Mouse (Mus musculus) macrophage (primary cell): ENCODE results near the gene Lsm14a. TPM values are rescaled to one million over a fixed set of nuclear protein-coding genes. Genes with fewer than 3 reads are reported as not detected.
"Not testable (repeated sequence)": the region's sequence is repeated elsewhere in the genome, so short reads cannot be mapped to it uniquely, and the experiment has no call there.

Experiments
- H3K27ac ChIP-seq: fragments of 350-480 bp; formaldehyde crosslinking; 2 replicates; pipeline ENCODE4 v1.9.0; 2021
- H3K36me3 ChIP-seq: fragments of 350-480 bp; formaldehyde crosslinking; 2 replicates; pipeline ENCODE4 v1.9.0; 2021; ENCODE audit errors: inconsistent target
- H3K4me3 ChIP-seq: fragments of 350-480 bp; formaldehyde crosslinking; 2 replicates; pipeline ENCODE4 v1.9.0; 2021; ENCODE audit errors: inconsistent target
- H3K79me2 ChIP-seq: fragments of 350-480 bp; formaldehyde crosslinking; 2 replicates; pipeline ENCODE4 v1.9.0; 2021; ENCODE audit errors: inconsistent target
- WGBS: methylation state at CpG from one replicate; pipeline ENCODE4 v1.1.7; 2026; ENCODE audit warnings: inconsistent platforms; ENCODE audit not compliant: missing documents; 5-methylcytosine and 5-hydroxymethylcytosine counted together
- polyA plus RNA-seq: library from polyadenylated mRNA; stranded (reverse); fragments of 250-400 nt; gene quantifications from 3 replicates; pipeline ENCODE4 v1.2.4, GENCODE M21; 2018; ENCODE audit warnings: inconsistent platforms

Gene Lsm14a
- polyA plus RNA-seq, 1 experiment from 2014 or later: 122 TPM

GRCm38 (mm10) chr7:34342040-34342793 lies 50.9 kb downstream of the Lsm14a start:
- 51% methylated on average over 10 of the region's 10 CpGs for WGBS
- peaks cover 31% of the 10 kb centered on the region for H3K36me3 ChIP-seq
- peak overlapping the region; percentile 72 for H3K27ac ChIP-seq
- H3K4me3 ChIP-seq: no peak overlapping the region
- H3K79me2 ChIP-seq: peaks cover 13% of the 10 kb centered on the region; the same call in 1 of the 2 replicates

GRCm38 (mm10) chr7:34340841-34341240 lies 52.3 kb downstream of the Lsm14a start:
- H3K79me2 ChIP-seq: no peaks in the 10 kb centered on the region; the same call in 1 of the 2 replicates
- H3K4me3 ChIP-seq: no peak overlapping the region
- WGBS: 98% methylated on average over 5 of the region's 5 CpGs
- H3K27ac ChIP-seq: no peak overlapping the region
- peaks cover 18% of the 10 kb centered on the region for H3K36me3 ChIP-seq

GRCm38 (mm10) chr7:34339164-34339489 lies 54.0 kb downstream of the Lsm14a start:
- 79% methylated on average over 5 of the region's 5 CpGs for WGBS
- Histone ChIP-seq H3K4me3 (no peak overlapping the region), H3K36me3 (peaks cover 10% of the 10 kb centered on the region; the same call in 1 of the 2 replicates), H3K79me2 (no peaks in the 10 kb centered on the region), H3K27ac (no peak overlapping the region)

- 76% methylated on average over 9 of the region's 9 CpGs for WGBS
- peaks cover 5% of the 10 kb centered on the region; the same call in 1 of the 2 replicates for H3K36me3 ChIP-seq
- no peaks in the 10 kb centered on the region for H3K79me2 ChIP-seq
- no peak overlapping the region for H3K27ac ChIP-seq
- H3K4me3 ChIP-seq: no peak overlapping the region
These were observed 54.5 kb downstream of the Lsm14a start for GRCm38 (mm10) chr7:34338445-34339163.

- WGBS: 23% methylated on average over 2 of the region's 2 CpGs
- no peaks in the 10 kb centered on the region for H3K79me2 ChIP-seq
- H3K27ac ChIP-seq: no peak overlapping the region
- no peaks in the 10 kb centered on the region for H3K36me3 ChIP-seq
- H3K4me3 ChIP-seq: no peak overlapping the region
These were observed 55.8 kb downstream of the Lsm14a start for GRCm38 (mm10) chr7:34337268-34337667.

- H3K36me3 ChIP-seq, H3K79me2 ChIP-seq, H3K4me3 ChIP-seq, H3K27ac ChIP-seq: not testable (repeated sequence)
- WGBS: no CpG with 5 or more reads among the region's 1 CpGs
These were observed 56.6 kb downstream of the Lsm14a start for GRCm38 (mm10) chr7:34336545-34336944.

GRCm38 (mm10) chr7:34327493-34327892 lies 65.6 kb downstream of the Lsm14a start:
- Histone ChIP-seq H3K36me3 (no peaks in the 10 kb centered on the region), H3K27ac (no peak overlapping the region)
- WGBS: 49% methylated on average over 3 of the region's 3 CpGs

GRCm38 (mm10) chr7:34324857-34325256 lies 68.3 kb downstream of the Lsm14a start:
- Histone ChIP-seq H3K79me2 (no peaks in the 10 kb centered on the region), H3K27ac (no peak overlapping the region), H3K36me3 (no peaks in the 10 kb centered on the region), H3K4me3 (no peak overlapping the region)
- 100% methylated on average over 1 of the region's 1 CpGs for WGBS

More at GRCm38 (mm10) chr7:34327493-34327892, 65.6 kb downstream of the Lsm14a start:
- Histone ChIP-seq H3K4me3 (no peak overlapping the region), H3K79me2 (no peaks in the 10 kb centered on the region)

GRCm38 (mm10) chr7:34324005-34324404 lies 69.1 kb downstream of the Lsm14a start:
- no peaks in the 10 kb centered on the region for H3K36me3 ChIP-seq
- no peak overlapping the region for H3K27ac ChIP-seq
- WGBS: 95% methylated on average over 2 of the region's 2 CpGs
- H3K79me2 ChIP-seq: no peaks in the 10 kb centered on the region
- no peak overlapping the region for H3K4me3 ChIP-seq

- Histone ChIP-seq H3K79me2 (no peaks in the 10 kb centered on the region), H3K36me3 (no peaks in the 10 kb centered on the region), H3K27ac (no peak overlapping the region), H3K4me3 (no peak overlapping the region)
- 94% methylated on average over 8 of the region's 8 CpGs for WGBS
These were observed 69.8 kb downstream of the Lsm14a start for GRCm38 (mm10) chr7:34323351-34323750.

- no peaks in the 10 kb centered on the region for H3K36me3 ChIP-seq
- 96% methylated on average over 4 of the region's 4 CpGs for WGBS
- no peak overlapping the region for H3K27ac ChIP-seq
- no peak overlapping the region for H3K4me3 ChIP-seq
- H3K79me2 ChIP-seq: no peaks in the 10 kb centered on the region
These were observed 71.2 kb downstream of the Lsm14a start for GRCm38 (mm10) chr7:34321958-34322357.

- Histone ChIP-seq H3K79me2 (no peaks in the 10 kb centered on the region), H3K4me3 (no peak overlapping the region), H3K36me3 (no peaks in the 10 kb centered on the region), H3K27ac (no peak overlapping the region)
- WGBS: 93% methylated on average over 5 of the region's 5 CpGs
These were observed 72.0 kb downstream of the Lsm14a start for GRCm38 (mm10) chr7:34321119-34321518.

- WGBS: 78% methylated on average over 3 of the region's 3 CpGs
These were observed 73.2 kb downstream of the Lsm14a start for GRCm38 (mm10) chr7:34319957-34320356.

GRCm38 (mm10) chr7:34319123-34319522 lies 74.0 kb downstream of the Lsm14a start:
- WGBS: 97% methylated on average over 2 of the region's 2 CpGs
- Histone ChIP-seq H3K4me3 (no peak overlapping the region), H3K27ac (no peak overlapping the region), H3K36me3 (no peaks in the 10 kb centered on the region), H3K79me2 (no peaks in the 10 kb centered on the region)

More at GRCm38 (mm10) chr7:34319957-34320356, 73.2 kb downstream of the Lsm14a start:
- H3K4me3 ChIP-seq: no peak overlapping the region
- no peak overlapping the region for H3K27ac ChIP-seq
- H3K36me3 ChIP-seq: no peaks in the 10 kb centered on the region
- no peaks in the 10 kb centered on the region for H3K79me2 ChIP-seq

- Histone ChIP-seq H3K36me3 (no peaks in the 10 kb centered on the region), H3K27ac (no peak overlapping the region), H3K79me2 (no peaks in the 10 kb centered on the region), H3K4me3 (no peak overlapping the region)
- WGBS: 87% methylated on average over 7 of the region's 7 CpGs
These were observed 75.1 kb downstream of the Lsm14a start for GRCm38 (mm10) chr7:34317901-34318476.
